Mouse (Mus musculus): Measurements from ENCODE around the gene Ticrr.

- TF ChIP-seq POLR2A (IDR thresholded peaks at IDR 0.05; ENCODE audit: borderline replicate concordance, extremely low read depth, insufficient read depth, insufficient read length, poor library complexity, severe bottlenecking) (no peak), CTCF (IDR thresholded peaks at IDR 0.05; ENCODE audit: borderline replicate concordance, extremely low read depth, insufficient read depth, insufficient read length) (no peak)
Measured at GRCm38 (mm10) chr7:79666690-79667089, 6.7 kb downstream of the Ticrr start.
